Mouse (Mus musculus): ENCODE results near the gene Tut1.
A peak's percentile ranks its signal among the peaks of the same experiment; 100 is the strongest.
"Not testable (repeated sequence)": the region's sequence is repeated elsewhere in the genome, so short reads cannot be mapped to it uniquely, and the experiment has no call there.

Gene Tut1

GRCm38 (mm10) chr19:8942276-8942964 is 11.2 kb upstream of the Tut1 start:
- no peak for DNase-seq (ENCODE audit: low spot score in 2 of 2)

GRCm38 (mm10) chr19:8943047-8943446 is 10.6 kb upstream of the Tut1 start:
- no peak for DNase-seq (ENCODE audit: low spot score in 2 of 2)

GRCm38 (mm10) chr19:8944062-8944461 is 9.6 kb upstream of the Tut1 start:
- no peak for DNase-seq (ENCODE audit: low spot score in 2 of 2)

- DNase-seq (ENCODE audit: low spot score in 2 of 2): peak; percentile 46 to 59
Measured at GRCm38 (mm10) chr19:8944750-8945149, 8.9 kb upstream of the Tut1 start.

- DNase-seq (ENCODE audit: low spot score in 2 of 2): no peak
Measured at GRCm38 (mm10) chr19:8945251-8945650, 8.4 kb upstream of the Tut1 start.

- DNase-seq (ENCODE audit: low spot score in 2 of 2): no peak
Measured at GRCm38 (mm10) chr19:8946929-8947328, 6.7 kb upstream of the Tut1 start.

GRCm38 (mm10) chr19:8950190-8950589 is 3.5 kb upstream of the Tut1 start:
- no peak for DNase-seq (ENCODE audit: low spot score in 2 of 2)

- no peak for DNase-seq (ENCODE audit: low spot score in 2 of 2)
Measured at GRCm38 (mm10) chr19:8952241-8952640, 1.4 kb upstream of the Tut1 start.

GRCm38 (mm10) chr19:8954171-8954570 is 524 bp downstream of the Tut1 start:
- DNase-seq (ENCODE audit: low spot score in 2 of 2): no peak

- DNase-seq (ENCODE audit: low spot score in 2 of 2): no peak
Measured at GRCm38 (mm10) chr19:8962256-8962655, 8.6 kb downstream of the Tut1 start.

GRCm38 (mm10) chr19:8965075-8965474 is 11.4 kb downstream of the Tut1 start:
- no peak for DNase-seq (ENCODE audit: low spot score in 2 of 2)

GRCm38 (mm10) chr19:8965771-8966170 is 12.1 kb downstream of the Tut1 start:
- peak in 1 of 2 experiments; percentile 40 for DNase-seq (ENCODE audit: low spot score in 2 of 2)

GRCm38 (mm10) chr19:8966198-8966589 is 12.5 kb downstream of the Tut1 start:
- DNase-seq (ENCODE audit: low spot score in 2 of 2): no peak

GRCm38 (mm10) chr19:8966590-8967372 is 13.1 kb downstream of the Tut1 start, which contains the start of gene Eef1g:
Eef1g (plus strand) TSS chr19:8967041.
- DNase-seq (ENCODE audit: low spot score in 2 of 2): peak; percentile 99 to 100

GRCm38 (mm10) chr19:8967373-8967743 is 13.7 kb downstream of the Tut1 start:
- DNase-seq (ENCODE audit: low spot score in 2 of 2): no peak

- no peak for DNase-seq (ENCODE audit: low spot score in 2 of 2)
Measured at GRCm38 (mm10) chr19:8967893-8968292, 14.2 kb downstream of the Tut1 start.

GRCm38 (mm10) chr19:8972491-8972890 is 18.8 kb downstream of the Tut1 start:
- DNase-seq (ENCODE audit: low spot score in 2 of 2): not testable (repeated sequence)

GRCm38 (mm10) chr19:8974638-8975037 is 21.0 kb downstream of the Tut1 start:
- DNase-seq (ENCODE audit: low spot score in 2 of 2): no peak

- DNase-seq (ENCODE audit: low spot score in 2 of 2): no peak
Measured at GRCm38 (mm10) chr19:8975491-8975890, 21.8 kb downstream of the Tut1 start.

GRCm38 (mm10) chr19:8976535-8976934 is 22.9 kb downstream of the Tut1 start:
- DNase-seq (ENCODE audit: low spot score in 2 of 2): no peak

- no peak for DNase-seq (ENCODE audit: low spot score in 2 of 2)
Measured at GRCm38 (mm10) chr19:8980771-8981170, 27.1 kb downstream of the Tut1 start.

- DNase-seq (ENCODE audit: low spot score in 2 of 2): no peak
Measured at GRCm38 (mm10) chr19:8981450-8982168, 28.0 kb downstream of the Tut1 start.

Data from frontal cortex, postnatal 10 days (tissue).